Mouse (Mus musculus) cerebellum, adult 2 months (tissue): ENCODE results near the gene S1pr4. TPM values are rescaled to one million over a fixed set of nuclear protein-coding genes. Genes with fewer than 3 reads are reported as not detected.
A peak's percentile ranks its signal among the peaks of the same experiment; 100 is the strongest.

Experiments used
- DNase-seq, 2 experiments: peaks; one replicate each; pipeline ENCODE4 v3.0.0; 2021
- H3K27ac ChIP-seq: fragments of 200-500 bp; 2 replicates; pipeline ENCODE4 v1.5.1; 2012; ENCODE audit warnings: low read length, control low read depth, inconsistent platforms; ENCODE audit not compliant: insufficient read depth
- H3K27me3 ChIP-seq: fragments of 200-500 bp; 2 replicates; pipeline ENCODE4 v1.6.1; 2012; ENCODE audit warnings: inconsistent platforms, mild to moderate bottlenecking, low read length, moderate library complexity; ENCODE audit not compliant: control insufficient read depth, insufficient read depth
- H3K4me1 ChIP-seq: fragments of 200-500 bp; 2 replicates; pipeline ENCODE4 v1.6.1; 2011; ENCODE audit warnings: low read length; ENCODE audit not compliant: control insufficient read depth, insufficient read depth
- H3K4me3 ChIP-seq: fragments of 200-500 bp; replicated peaks from 2 replicates; pipeline ENCODE3; 2011; ENCODE audit warnings: mild to moderate bottlenecking, low read depth, low read length, control low read depth; ENCODE audit not compliant: insufficient read depth
- CTCF ChIP-seq: fragments of 200-500 bp; IDR thresholded peaks from 2 replicates; pipeline ENCODE4 v1.5.1; 2011; ENCODE audit warnings: low read depth, mild to moderate bottlenecking, control low read depth, low read length, moderate library complexity, borderline replicate concordance; ENCODE audit not compliant: insufficient read depth
- POLR2A ChIP-seq: fragments of 200-500 bp; IDR thresholded peaks from 2 replicates; pipeline ENCODE4 v1.6.1; 2011; ENCODE audit warnings: low read length, control low read depth, borderline replicate concordance; ENCODE audit not compliant: insufficient read depth
- WGBS: fragments of 180-500 bp; shearing (Covaris S2); methylation state at CpG from one replicate; pipeline ENCODE4 v1.1.7; 2018; 5-methylcytosine and 5-hydroxymethylcytosine counted together
- polyA plus RNA-seq: library from polyadenylated mRNA; depleted of rRNA; stranded (reverse); fragments of >200 nt; gene quantifications from 2 replicates; pipeline ENCODE4 v1.2.3, GENCODE M21; 2012; rRNA removed

The S1pr4 gene
- polyA plus RNA-seq, 1 experiment = 1.1 TPM

- H3K27ac ChIP-seq = no peak overlapping the region
- H3K27me3 ChIP-seq = no peaks in the 10 kb centered on the region; the same call in 1 of the 2 replicates
- no peaks in the 10 kb centered on the region for H3K4me1 ChIP-seq
- no peak for DNase-seq
- WGBS = 62% methylated on average over 6 of the region's 6 CpGs
- no peak overlapping the region for H3K4me3 ChIP-seq
- TF ChIP-seq POLR2A = no peak
- TF ChIP-seq CTCF = no peak
Measured at GRCm38 (mm10) chr10:81451365-81451745, 48.6 kb downstream of the S1pr4 start.

GRCm38 (mm10) chr10:81450641-81451364 lies 49.1 kb downstream of the S1pr4 start:
- no peaks in the 10 kb centered on the region; the same call in 1 of the 2 replicates for H3K27me3 ChIP-seq
- H3K4me3 ChIP-seq = no peak overlapping the region
- no peak overlapping the region for H3K27ac ChIP-seq
- no peak for TF ChIP-seq POLR2A
- TF ChIP-seq CTCF = no peak
- 48% methylated on average over 9 of the region's 9 CpGs for WGBS
- no peak for DNase-seq
- no peaks in the 10 kb centered on the region for H3K4me1 ChIP-seq

- WGBS = 1% methylated on average over 7 of the region's 7 CpGs
- Histone ChIP-seq H3K4me1 (no peaks in the 10 kb centered on the region), H3K27me3 (no peaks in the 10 kb centered on the region; the same call in 1 of the 2 replicates), H3K27ac (no peak overlapping the region), H3K4me3 (no peak overlapping the region)
- TF ChIP-seq POLR2A = no peak
- peak; percentile 100 for TF ChIP-seq CTCF
- DNase-seq = peak; percentile 80 to 87
Measured at GRCm38 (mm10) chr10:81450140-81450539, 49.8 kb downstream of the S1pr4 start.

Other genes with a start within 250 kb of the S1pr4 start
- 124 and 141 TPM in 2 replicates for gene Matk, start 247.2 kb downstream of the S1pr4 start, polyA plus RNA-seq
- 81.4 and 84.9 TPM in 2 replicates for gene Mrpl54, start 233.2 kb downstream of the S1pr4 start, polyA plus RNA-seq
- 61.8 and 63.9 TPM in 2 replicates for gene Apba3, start 233.2 kb downstream of the S1pr4 start, polyA plus RNA-seq
- 0.51 and 1.2 TPM in 2 replicates for gene Tjp3, start 208.6 kb downstream of the S1pr4 start, polyA plus RNA-seq
- 288 and 314 TPM in 2 replicates for gene Pip5k1c, start 207.2 kb downstream of the S1pr4 start, polyA plus RNA-seq
- 36.3 and 36.9 TPM in 2 replicates for gene Cactin, start 179.0 kb downstream of the S1pr4 start, polyA plus RNA-seq
- 2.2 and 3.2 TPM in 2 replicates for gene Tbxa2r, start 171.4 kb downstream of the S1pr4 start, polyA plus RNA-seq
- 0.97 and 1.0 TPM in 2 replicates for gene Gipc3, start 156.9 kb downstream of the S1pr4 start, polyA plus RNA-seq
- gene Hmg20b, start 149.7 kb downstream of the S1pr4 start, polyA plus RNA-seq = 42.7 and 43.4 TPM in 2 replicates
- gene Mfsd12, start 142.6 kb downstream of the S1pr4 start, polyA plus RNA-seq = 34.8 and 35.0 TPM in 2 replicates
- 0.24 and 0.36 TPM in 2 replicates for gene 4930404N11Rik, start 134.3 kb downstream of the S1pr4 start, polyA plus RNA-seq
- gene Fzr1, start 121.6 kb downstream of the S1pr4 start, polyA plus RNA-seq = 75.8 and 81.5 TPM in 2 replicates
- 87.7 and 93.1 TPM in 2 replicates for gene Dohh, start 115.7 kb downstream of the S1pr4 start, polyA plus RNA-seq
- gene Gm48551, start 115.7 kb downstream of the S1pr4 start, polyA plus RNA-seq = 10.2 and 10.8 TPM in 2 replicates
- 10.7 and 13.8 TPM in 2 replicates for gene Gm48552, start 111.1 kb downstream of the S1pr4 start, polyA plus RNA-seq
- 1.2 and 1.7 TPM in 2 replicates for gene Smim24, start 107.1 kb downstream of the S1pr4 start, polyA plus RNA-seq
- gene Nfic, start 44.5 kb downstream of the S1pr4 start, polyA plus RNA-seq = 103 and 108 TPM in 2 replicates
- 57.3 and 60.6 TPM in 2 replicates for gene Celf5, start 17.4 kb downstream of the S1pr4 start, polyA plus RNA-seq
- 112 and 116 TPM in 2 replicates for gene Ncln, start 3.7 kb downstream of the S1pr4 start, polyA plus RNA-seq
- gene Gna15, start 24.1 kb upstream of the S1pr4 start, polyA plus RNA-seq = 1.3 and 1.4 TPM in 2 replicates
- gene Gna11, start 45.1 kb upstream of the S1pr4 start, polyA plus RNA-seq = 105 and 107 TPM in 2 replicates
- gene Aes, start 59.4 kb upstream of the S1pr4 start, polyA plus RNA-seq = 1,117 and 1,168 TPM in 2 replicates
- 282 and 321 TPM in 2 replicates for gene Tle2, start 74.4 kb upstream of the S1pr4 start, polyA plus RNA-seq
- 8.7 and 9.6 TPM in 2 replicates for gene Tle6, start 100.9 kb upstream of the S1pr4 start, polyA plus RNA-seq
- gene BC025920, start 106.1 kb upstream of the S1pr4 start, polyA plus RNA-seq = 3.6 and 3.7 TPM in 2 replicates
- gene Sirt6, start 127.7 kb upstream of the S1pr4 start, polyA plus RNA-seq = 35.4 and 38.5 TPM in 2 replicates
- gene Ankrd24, start 128.4 kb upstream of the S1pr4 start, polyA plus RNA-seq = 121 and 130 TPM in 2 replicates
- gene Gm10778, start 148.9 kb upstream of the S1pr4 start, polyA plus RNA-seq = 3.8 and 4.2 TPM in 2 replicates
- 4.9 and 6.6 TPM in 2 replicates for gene Zfp433, start 204.7 kb upstream of the S1pr4 start, polyA plus RNA-seq